Mouse (Mus musculus) heart, adult 8-10 months (tissue): ENCODE measurements around the gene Kctd8. TPM values are rescaled to one million over a fixed set of nuclear protein-coding genes. Genes with fewer than 3 reads are reported as not detected.

Experiments
- DNase-seq: peaks from one replicate; pipeline ENCODE4 v3.0.0; 2022; ENCODE audit warnings: low spot score
- microRNA-seq: library from miRNA; unstranded; fragments of <30 nt; microRNA quantifications from one replicate; pipeline ENCODE4 v1.2.0, GENCODE M21; 2022
- total RNA-seq, 4 experiments: library from RNA; stranded (reverse); gene quantifications; 2 replicates each; pipeline ENCODE4 v1.2.4; 2022

Gene Kctd8
- total RNA-seq, 4 experiments from 2014 or later, result 0.92 to 1.1 (median 0.98) TPM

DNA sequence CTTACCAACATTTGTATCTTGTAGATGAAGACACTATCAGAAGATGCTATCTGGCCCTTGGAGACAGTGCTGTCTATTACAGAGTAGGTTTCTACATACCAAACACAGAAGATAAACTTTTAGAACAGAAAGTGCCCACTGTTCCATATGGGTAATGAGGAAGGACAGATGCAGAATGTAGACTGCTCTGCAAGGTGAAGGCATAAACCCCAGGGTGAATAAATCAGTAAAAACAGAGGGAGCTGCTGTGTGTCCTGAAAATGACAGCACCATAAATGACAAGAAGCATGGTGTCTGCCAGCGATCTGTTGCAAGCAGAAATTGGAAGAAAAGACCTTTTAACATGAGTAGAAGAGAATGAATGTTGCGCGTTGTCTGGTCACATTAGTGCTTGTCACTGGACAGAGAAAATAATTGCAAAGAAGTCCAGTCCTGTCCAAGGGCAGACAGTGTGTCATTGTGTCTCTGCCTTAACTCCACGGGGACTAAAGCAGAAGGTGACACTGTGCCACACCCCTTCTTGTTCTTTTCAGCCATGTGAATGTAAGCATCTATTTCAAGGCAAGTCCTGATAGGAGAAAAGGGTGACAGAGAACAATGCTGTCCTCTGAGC is 181.5 kb downstream of the Kctd8 start:
- no peak for DNase-seq

DNA sequence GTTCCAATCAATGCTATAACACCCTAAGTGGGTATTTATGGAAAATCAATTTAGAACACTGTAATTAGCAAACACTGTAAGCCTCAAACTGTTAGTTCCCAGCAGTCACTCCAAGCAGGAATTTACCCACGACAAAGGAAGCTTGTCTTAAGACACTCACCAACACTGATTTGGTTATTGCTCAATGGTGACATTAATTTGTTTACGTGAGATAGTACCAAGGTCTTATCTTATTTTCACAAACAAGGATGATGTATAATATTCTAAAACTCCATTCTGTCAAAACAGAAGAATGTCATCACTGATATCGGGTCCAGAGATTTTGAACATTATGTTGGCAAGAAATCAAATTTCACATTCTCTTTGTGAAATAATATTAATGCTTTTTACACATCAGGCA is 185.0 kb downstream of the Kctd8 start:
- no peak for DNase-seq

DNA sequence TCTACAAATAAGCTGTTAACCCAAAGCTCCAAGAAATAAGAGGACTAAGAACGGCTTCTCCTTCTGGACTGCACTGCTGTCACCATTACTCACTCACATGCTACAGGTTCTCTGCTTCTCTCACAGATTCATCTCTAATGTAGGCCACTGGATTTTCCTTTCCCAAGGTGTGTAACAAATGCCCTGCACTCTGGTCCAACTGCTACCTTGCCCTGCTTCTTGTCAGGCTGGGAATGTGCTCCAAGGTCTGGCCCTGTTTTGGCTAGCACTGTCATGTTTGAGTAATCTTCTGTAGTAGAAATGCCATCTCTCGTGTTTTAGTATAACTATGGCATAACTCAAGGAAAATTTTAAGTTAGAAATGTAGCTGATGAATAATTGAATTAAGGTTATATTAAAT is 195.7 kb downstream of the Kctd8 start:
- no peak for DNase-seq

DNA sequence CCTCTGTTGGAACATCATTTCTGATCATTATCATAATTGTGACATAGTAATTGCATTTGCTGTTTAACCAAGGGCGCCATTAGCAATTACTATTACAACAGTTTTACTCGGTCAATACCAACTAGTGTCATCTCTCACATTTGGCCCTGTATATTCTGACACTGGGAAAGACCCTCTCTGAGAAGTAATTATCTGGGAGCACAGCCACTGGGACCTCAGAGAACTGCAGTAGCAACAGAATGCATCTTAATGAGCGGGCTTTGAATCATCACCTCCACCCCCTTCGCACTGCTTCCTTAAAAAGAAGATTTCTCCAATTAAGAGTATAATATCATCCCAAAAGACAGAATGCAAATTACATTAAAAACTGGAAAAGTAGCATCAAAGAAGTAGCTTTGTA is 200.4 kb downstream of the Kctd8 start:
- no peak for DNase-seq

DNA sequence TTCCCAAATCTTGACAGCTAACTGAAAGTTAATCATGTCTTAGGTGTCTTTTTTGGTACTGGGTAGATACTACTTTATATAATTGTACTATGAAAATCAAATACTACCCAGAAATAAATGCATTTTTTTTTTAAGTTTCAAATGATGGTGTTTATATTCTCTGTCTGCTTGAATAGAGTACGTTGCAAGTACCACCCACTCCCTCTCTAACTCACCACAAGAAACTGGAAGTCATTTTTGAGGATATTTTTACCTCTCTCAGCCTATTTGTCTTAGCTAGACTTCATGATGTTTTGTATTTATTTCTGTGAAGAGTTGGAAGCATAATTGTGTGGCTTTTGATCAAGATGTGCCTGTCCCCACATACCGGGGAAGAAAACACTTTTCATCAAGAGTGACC is 232.8 kb downstream of the Kctd8 start:
- no peak for DNase-seq

DNA sequence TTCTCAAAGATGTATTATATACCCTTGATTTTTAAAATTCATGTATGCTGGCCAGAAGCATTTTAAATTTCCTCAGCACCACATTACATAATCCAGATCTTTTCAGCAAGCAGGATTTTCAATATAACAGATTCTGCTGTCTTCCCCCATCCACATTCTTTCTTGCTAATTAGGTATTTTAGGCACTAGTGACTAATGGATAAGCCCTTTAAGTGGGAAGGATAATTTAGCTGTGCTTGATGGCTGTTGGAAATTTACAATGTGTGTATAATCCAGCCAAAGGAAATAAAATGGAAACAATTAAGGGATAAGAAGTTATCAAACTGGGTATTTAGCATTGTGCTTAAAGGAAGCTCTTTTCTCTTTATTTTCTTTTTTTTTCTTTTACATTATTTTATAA is 252.6 kb downstream of the Kctd8 start:
- DNase-seq, result no peak

Small RNA genes lying within 50 kb of the gene (microRNA-seq; reads per million reads assigned to microRNA genes)
- gene Gm24368, result not detected

Other genes starting within 250 kb of the Kctd8 start
- 100 to 1,000 TPM; 169 to 207 (median 175) TPM for gene Yipf7, start 201.0 kb upstream of the Kctd8 start, total RNA-seq
- 10 to 100 TPM; 24.3 to 29.7 (median 28.2) TPM for gene Guf1, start 215.2 kb upstream of the Kctd8 start, total RNA-seq